Mouse (Mus musculus): ENCODE measurements at regions not wholly inside any gene's neighbourhood (a gene's known extent, or its start where the extent isn't known, plus 50 kb on each side); places are given as distances from the start of the nearest gene placed in this dataset.
A peak's percentile ranks its signal among the peaks of the same experiment; 100 is the strongest.
"Not testable (repeated sequence)": the region's sequence is repeated elsewhere in the genome, so short reads cannot be mapped to it uniquely, and the experiment has no call there.

DNA sequence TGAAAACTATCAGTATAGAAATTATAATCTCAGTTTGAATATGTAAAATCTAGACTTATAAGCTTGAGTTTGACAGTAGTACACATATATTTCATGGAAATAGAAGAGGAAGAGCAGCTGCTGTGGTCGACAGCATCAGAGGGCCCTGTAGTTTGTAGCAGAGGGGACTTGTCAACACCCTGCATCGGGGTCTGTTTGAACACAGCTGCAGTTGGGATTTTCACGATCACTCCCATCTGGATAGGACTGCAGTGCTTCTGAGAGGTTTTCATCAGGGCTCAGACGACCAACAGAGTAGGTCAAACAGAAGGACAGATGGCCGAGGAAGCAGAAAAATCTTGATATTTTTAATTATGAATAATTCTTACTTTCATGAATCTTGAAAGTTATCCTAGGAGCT lies 523.8 kb downstream of the Tpm3-rs7 start:
- DNase-seq (ENCODE audit: low spot score in 2 of 2), result no peak

DNA sequence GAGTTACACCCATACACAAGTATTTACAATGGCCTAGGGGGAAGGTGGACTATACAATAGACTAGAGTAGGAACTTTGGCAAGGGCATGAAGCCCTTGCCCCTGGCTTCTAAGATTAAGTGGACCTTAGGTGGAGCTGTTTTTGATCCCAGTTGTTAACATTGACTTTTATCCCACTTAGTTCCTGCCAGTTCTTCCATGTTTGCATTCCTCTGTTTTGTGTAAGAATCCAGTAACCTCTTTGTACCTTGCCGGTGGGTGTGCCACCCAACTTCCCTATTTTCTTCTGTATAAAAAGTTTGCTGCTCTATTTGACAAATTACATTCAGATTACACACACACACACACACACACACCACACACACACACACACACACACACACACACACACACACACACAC lies 533.4 kb downstream of the Tpm3-rs7 start:
- DNase-seq (ENCODE audit: low spot score in 2 of 2), result not testable (repeated sequence)

DNA sequence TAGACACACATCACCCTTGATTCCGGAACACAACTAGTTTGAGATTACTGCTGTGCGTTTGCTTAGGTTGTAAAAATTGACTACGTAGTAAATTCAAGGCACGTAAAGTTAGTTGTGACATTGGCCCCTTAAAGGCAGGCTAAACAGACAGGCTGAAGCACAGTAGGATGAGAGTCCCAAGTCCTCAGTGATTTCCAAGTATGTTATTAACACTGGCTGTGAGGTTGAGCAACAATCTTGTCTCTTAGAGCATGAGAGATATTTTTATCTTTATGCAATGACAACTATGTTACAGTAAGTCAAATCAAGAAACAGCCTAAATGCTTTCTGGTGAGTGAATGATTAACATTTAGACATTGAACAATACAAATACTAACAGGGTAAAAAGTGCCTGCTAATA lies 538.6 kb downstream of the Tpm3-rs7 start:
- no peak for DNase-seq (ENCODE audit: low spot score in 2 of 2)

DNA sequence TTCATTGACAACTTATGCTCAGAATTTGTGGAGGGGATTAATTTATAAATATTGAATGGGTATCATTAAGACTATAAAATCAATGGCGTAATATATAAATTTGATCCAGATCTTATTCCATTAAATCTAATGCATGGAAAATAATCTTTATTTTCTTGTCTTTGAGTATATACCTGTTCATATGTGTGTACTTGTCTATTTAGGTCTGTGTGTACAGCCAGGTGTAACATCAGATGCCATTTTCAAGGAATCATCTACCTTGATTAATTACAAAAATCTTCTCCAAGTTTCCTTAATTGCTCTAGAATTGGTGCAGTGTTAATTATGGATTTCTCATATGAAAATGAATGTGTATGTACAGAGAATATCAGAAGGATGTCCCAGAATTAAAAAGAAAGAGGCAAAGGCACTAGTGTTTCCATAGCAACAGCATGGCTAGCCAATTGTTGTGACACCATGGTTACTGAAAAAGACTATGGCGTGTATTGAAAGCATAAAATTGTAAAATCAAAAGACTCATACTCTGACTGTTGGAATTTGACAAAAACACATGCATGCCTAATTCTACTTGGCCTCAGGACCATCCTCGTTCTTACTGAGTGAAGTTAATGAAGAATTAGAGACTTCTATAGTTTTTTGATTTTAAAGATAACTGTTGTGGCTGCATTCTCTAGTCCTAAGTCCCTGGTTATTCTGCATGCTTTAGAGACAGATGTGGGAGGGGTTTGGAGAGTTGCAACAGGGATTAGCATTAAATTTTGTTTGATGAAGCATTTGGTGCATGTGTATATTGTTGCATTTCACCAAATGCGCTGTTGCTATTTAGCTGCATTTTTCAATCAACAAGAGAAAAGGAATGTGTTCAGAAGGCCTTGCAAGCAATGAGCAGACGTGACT lies 553.0 kb downstream of the Tpm3-rs7 start:
- peak; percentile 5 to 8 for DNase-seq (ENCODE audit: low spot score in 2 of 2)

DNA sequence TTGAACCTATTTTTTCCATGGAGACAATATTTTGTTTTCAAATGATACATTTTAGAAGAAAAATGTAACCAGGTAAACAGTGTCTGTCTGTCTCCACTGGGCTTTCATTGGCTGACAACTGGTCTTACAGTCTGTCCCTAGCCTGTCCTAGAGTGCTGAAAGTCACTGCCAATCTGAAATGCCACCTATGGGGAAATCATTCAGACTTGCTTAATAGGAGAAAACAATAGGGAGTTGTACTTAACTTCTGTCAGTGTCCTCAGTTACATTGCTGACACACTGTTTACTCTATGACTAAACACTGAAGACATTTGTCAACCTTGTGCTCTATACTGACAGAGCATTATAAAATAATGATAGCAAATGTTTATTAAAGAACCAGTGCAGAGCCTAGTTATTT lies 569.2 kb downstream of the Tpm3-rs7 start:
- DNase-seq (ENCODE audit: low spot score in 2 of 2), result no peak

DNA sequence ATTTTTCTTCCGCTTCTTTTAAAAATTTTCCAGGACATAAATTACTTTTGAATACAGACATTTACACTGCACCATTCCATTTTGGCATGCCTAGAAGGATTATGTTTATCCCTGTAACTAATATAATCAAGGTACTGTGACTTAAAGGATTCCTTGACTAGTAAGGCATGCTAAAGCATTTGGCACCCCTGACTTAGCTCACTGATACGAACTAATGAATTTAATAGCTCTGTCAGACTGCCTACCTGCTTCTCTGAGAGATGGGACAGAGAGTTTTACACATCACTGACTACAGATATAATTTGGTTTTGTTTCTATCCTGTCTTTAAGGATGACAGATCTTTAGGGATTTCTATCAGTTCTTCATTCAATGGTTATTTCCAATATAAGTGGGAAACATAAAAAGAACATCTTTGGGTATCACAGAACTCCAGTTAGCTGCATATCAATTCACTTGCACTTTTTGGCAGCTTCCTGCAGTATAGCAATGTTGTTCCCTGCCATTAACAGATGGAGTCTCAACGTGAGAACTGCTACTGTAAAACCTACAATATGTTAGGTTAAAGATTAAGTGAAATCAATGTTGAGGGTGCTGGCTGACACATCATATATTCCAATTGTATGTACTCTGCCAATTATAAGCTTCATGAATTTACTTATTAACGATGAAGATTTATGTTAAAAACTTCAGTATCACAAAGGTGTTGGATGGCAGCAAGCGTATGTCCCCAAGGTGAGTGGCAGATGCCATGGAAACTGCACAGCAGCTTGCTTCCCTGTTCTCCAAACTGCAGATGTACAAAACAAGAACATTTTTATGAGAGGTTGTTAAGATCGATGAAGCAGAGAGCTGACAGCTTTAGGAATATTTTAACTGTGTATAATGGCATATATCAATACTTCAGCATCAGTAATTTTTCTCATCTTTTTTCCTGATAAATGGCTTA lies 572.8 kb downstream of the Tpm3-rs7 start:
- no peak for DNase-seq (ENCODE audit: low spot score in 2 of 2)

DNA sequence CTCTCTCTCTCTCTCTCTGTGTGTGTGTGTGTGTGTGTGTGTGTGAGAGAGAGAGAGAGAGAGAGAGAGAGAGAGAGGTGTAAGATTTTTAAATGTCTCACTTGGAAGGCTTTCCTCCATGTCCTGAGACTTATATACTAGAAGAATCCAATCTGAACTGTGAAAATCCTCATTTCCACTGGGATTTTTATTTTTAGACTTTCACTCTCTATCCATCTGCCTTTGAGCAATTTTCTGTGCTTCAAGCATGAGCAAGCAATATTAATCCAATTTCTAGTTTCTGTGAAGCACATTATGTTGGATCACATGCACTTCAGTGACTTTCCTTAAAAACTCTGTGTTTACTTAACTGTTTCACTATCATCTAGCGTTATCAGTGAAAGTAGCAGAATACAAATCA lies 616.4 kb downstream of the Tpm3-rs7 start:
- no peak for DNase-seq (ENCODE audit: low spot score in 2 of 2)

DNA sequence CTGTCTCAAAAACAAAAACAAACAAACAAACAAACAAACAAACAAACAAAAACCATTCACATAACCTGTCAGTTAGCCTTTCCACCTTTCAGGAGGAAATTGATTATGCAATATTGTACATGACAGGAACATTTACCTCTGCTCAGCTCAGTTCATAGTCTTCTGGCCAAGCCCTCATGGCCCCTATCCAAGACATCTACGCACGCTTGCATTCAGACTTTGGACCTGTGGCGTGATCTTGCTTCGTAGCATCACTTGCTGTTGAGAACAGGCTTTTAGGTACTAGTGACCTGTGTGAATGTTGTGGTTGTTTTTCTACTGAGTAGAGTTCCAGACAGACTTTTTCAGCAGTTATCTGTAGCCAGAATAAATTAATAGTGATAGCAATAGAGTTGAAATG lies 619.4 kb downstream of the Tpm3-rs7 start:
- DNase-seq (ENCODE audit: low spot score in 2 of 2), result no peak
